Mouse (Mus musculus): ENCODE results near the gene Scaper.

Gene Scaper

GRCm38 (mm10) chr9:55540391-55540770, 397.5 kb downstream of the Scaper start:
- DNase-seq (ENCODE audit: low read depth, low spot score): no peak

GRCm38 (mm10) chr9:55539661-55540390, 398.1 kb downstream of the Scaper start:
- DNase-seq (ENCODE audit: low read depth, low spot score): no peak

GRCm38 (mm10) chr9:55539006-55539405, 398.9 kb downstream of the Scaper start:
- DNase-seq (ENCODE audit: low read depth, low spot score): no peak

- DNase-seq (ENCODE audit: low read depth, low spot score): no peak
Observed at GRCm38 (mm10) chr9:55538377-55538776, 399.5 kb downstream of the Scaper start, which contains the start of gene Isl2. TSS of gene Isl2 (plus strand) at chr9:55538672.

- peak; percentile 69 for DNase-seq (ENCODE audit: low read depth, low spot score)
Observed at GRCm38 (mm10) chr9:55535907-55536306, 402.0 kb downstream of the Scaper start.

- DNase-seq (ENCODE audit: low read depth, low spot score): no peak
Observed at GRCm38 (mm10) chr9:55525716-55526115, 412.2 kb downstream of the Scaper start.

GRCm38 (mm10) chr9:55512027-55512543, 425.8 kb downstream of the Scaper start, which contains the start of gene Etfa:
TSS of gene Etfa (minus strand) at chr9:55512243.
- peak; percentile 97 for DNase-seq (ENCODE audit: low read depth, low spot score)

GRCm38 (mm10) chr9:55511521-55511993, 426.4 kb downstream of the Scaper start:
- DNase-seq (ENCODE audit: low read depth, low spot score): peak; percentile 37

- no peak for DNase-seq (ENCODE audit: low read depth, low spot score)
Observed at GRCm38 (mm10) chr9:55510651-55511235, 427.2 kb downstream of the Scaper start.

GRCm38 (mm10) chr9:55509731-55510130, 428.2 kb downstream of the Scaper start:
- no peak for DNase-seq (ENCODE audit: low read depth, low spot score)

GRCm38 (mm10) chr9:55508701-55509100, 429.2 kb downstream of the Scaper start:
- DNase-seq (ENCODE audit: low read depth, low spot score): peak; percentile 10

GRCm38 (mm10) chr9:55507922-55508321, 430.0 kb downstream of the Scaper start:
- no peak for DNase-seq (ENCODE audit: low read depth, low spot score)

Measured in brain, adult 2 months (tissue).